Mouse (Mus musculus) cerebellum, adult 2 months (tissue): ENCODE measurements around the gene Ndufa5.

Experiments
- CTCF ChIP-seq: fragments of 200-500 bp; IDR thresholded peaks from 2 replicates; pipeline ENCODE4 v1.5.1; 2011; ENCODE audit warnings: low read depth, mild to moderate bottlenecking, control low read depth, low read length, moderate library complexity, borderline replicate concordance; ENCODE audit not compliant: insufficient read depth
- POLR2A ChIP-seq: fragments of 200-500 bp; IDR thresholded peaks from 2 replicates; pipeline ENCODE4 v1.6.1; 2011; ENCODE audit warnings: low read length, control low read depth, borderline replicate concordance; ENCODE audit not compliant: insufficient read depth

- no peak for TF ChIP-seq POLR2A
- no peak for TF ChIP-seq CTCF
Observed at GRCm38 (mm10) chr6:24504141-24504540, 23.7 kb downstream of the Ndufa5 start.
